Mouse (Mus musculus): Measurements from ENCODE around the gene Nrxn2.

The Nrxn2 gene

GRCm38 (mm10) chr19:6416894-6417761 lies 1.4 kb upstream of the Nrxn2 start:
- no peak for DNase-seq

DNA sequence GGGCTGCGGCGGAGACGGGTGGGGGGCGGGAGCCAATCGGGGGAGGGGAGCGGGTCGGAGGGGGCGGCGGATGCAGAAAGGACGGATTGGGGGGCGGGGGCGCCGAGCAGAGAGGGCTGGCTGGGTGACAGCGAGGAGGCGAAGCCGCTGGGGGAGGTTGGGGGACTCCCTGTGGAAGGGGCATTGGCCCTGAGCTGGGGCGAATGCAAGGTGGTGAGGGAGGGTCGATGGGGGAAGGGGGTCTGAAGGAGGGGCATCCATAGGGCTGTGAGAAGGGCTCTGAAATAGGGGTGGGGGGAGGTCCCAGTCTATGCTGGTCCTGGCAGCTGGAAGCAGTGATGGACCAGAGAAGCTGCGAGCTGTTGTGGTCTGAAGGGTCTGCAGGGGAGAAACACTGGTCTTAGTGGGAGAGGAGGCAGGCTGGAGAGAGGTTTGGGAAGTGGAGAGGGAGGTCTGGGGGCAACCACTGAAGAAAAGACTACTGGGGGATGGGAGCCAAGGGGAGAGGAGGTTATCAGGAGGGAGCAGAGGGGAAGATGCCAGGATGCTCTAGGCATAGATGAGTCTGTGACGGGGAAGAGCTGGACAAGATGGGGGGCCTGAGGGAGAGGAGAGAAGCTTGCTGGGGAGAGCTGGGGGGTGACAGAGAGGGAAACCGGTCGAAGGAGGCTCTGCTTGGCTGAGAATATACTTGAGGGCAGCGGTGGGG lies 607 bp downstream of the Nrxn2 start:
- DNase-seq: no peak

GRCm38 (mm10) chr19:6419805-6420310 lies 1.3 kb downstream of the Nrxn2 start:
- no peak for DNase-seq

DNA sequence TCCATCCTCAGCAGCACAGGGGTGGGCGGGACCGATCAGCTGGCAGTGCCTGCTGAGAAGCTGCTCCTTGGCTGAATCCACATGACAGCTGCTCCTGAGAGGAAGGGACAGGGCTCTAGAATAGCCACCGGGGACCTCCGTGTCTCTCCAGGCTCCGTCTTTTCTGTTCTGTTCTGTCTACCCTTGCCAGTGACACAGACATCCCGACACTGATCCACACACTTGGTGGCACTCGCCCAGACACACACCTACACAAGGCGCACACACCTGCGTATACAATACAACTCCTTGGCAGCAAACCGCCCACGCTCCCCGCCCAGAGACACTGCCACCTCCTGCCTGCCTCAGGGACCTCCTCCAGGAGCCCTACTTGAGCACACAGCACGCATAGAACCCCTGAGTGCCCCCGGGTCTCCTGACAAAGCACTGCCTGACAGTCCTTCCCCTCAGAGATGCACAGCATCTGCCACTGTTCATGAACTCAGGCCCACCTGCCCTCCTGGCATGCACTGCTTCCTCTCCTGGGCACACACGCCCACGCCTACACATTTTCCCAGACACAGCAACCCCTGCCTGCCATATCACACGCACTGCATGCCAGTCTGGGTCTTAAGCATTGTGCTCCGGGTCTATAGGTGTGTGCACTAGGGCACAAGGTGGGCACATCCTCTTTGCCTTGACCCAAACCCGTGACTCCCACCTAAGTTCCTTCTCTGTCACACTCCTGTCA lies 2.1 kb downstream of the Nrxn2 start:
- DNase-seq: peak; percentile 62

- no peak for DNase-seq
Measured at GRCm38 (mm10) chr19:6421211-6421590, 2.7 kb downstream of the Nrxn2 start.

DNA sequence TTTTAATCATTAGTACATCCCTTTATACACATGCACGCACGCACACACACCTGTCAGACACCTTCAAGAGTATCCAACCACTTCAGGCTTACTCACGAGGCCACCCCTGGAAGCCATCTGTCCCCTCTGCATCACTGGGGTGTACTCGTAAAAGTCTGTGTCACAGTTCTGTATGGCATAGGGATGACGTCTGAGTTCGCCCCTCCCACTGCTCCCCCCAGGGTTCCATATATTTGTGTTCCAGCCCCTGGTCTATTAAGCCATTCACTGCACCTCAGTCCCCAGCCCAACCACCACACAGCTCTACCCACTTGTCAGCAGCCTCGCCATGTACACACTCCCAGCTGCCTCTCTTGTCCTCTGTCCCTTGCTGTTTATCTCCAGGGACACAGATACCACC lies 3.5 kb downstream of the Nrxn2 start:
- DNase-seq: no peak

DNA sequence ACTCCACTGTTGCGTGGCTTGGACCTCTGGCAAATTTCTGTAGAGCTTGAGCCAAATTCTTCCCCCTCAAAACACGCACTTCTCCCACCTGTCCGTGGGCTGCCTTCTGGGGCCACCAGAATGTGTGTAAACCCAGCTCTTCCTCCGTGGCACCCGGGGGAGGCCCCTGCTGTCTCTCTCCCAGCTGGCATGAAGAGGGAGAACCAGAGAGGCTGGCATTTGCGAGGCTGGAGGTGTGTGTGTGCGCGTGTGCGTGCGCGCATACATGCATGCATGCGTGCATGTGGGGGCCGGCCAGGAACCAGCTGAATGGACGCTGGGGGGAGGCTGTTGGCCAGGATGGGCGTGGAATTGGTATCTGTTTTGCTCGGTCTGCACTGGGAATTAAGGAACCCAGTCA lies 4.7 kb downstream of the Nrxn2 start:
- DNase-seq: peak; percentile 60

DNA sequence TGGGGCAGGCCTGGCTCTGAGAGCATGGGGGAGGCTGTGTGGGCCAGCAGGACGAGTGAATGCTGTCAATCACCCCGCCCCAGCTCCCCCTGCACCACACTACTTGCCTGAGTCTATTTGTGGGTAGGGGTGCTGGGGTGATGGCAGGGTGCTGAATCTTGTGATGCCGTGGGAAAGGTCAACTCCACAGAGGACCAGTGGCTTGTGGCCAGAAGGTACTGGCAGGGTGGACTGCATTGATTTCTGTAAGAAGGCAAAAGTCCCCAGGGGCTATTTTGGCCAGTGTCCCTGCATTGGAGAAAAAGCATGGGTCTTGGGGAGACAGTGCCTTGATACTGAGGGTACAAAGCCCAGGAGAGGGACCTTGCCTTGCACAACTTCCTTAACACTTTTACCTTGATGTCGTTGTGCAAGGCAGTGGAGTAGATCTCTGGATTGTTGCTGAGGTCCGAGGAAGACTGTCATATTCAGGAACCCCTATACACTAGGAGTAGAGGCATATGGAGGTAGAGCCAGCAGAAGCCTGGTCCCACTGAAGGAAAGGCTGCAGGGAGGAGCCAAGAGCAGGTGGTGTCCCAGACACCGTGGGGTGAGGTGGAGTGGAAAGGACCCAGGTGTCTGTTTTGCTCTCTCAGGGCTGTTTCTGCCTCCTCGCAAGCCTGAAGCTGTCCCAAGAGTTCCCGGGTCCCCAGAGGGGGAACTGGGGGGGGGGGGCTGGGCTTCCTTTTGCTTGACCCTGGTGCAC lies 5.8 kb downstream of the Nrxn2 start:
- no peak for DNase-seq

DNA sequence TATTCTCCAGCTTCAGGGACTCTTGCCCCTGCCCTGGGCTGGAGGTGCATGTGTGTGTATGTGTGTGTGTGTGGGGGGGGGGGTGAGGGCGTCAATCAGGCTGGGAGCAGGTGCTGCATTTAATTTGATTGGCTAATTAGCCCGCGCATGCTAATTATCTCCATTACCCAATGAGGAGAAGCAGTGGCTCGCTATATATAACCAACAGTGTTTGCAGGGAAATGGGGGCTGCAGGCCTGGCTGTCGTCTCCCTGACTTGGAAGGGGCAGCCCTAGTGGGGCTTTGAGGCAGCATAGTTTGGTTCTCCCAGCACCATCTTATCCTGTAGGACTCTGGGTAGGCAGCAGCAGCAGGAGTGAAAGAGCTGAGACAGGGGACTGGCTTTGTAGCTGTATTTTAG lies 7.1 kb downstream of the Nrxn2 start:
- DNase-seq: no peak

DNA sequence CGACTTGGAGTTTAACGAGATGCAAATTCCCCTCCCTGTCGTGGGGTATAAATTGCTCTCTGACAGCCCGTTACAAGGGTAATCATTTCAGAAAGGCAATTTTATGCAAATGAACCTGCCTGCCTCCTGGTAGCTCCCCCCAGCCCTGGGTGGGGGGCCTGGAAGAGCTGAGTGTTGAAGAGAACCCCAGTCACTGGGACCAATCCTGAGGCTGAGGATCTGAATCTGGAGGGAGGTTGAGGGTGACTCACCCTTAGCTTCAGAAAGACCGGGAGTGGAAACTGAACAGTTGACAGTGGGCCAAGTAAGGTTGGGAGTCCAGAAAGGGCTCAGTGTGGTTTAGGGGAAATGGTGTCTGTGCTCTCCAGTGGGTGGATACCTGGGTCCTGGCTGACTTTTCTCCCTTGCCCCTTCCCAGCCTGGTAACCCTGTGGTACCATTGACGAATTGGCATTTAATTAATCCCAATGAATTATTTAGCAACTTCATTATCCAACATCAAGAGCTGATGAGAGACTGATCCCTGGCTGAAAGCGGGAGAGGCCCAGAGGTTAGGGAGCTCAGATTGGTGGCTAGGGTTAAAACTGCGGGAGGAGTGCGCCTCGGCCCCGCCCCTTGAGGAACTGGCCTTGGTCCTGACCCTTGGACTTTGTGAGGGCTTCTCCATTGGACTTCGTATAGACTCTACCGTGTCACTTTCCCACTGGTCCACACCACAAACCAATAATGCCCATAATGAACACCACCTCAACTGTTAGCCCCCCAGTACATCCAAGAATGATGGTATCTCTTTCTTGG lies 8.4 kb downstream of the Nrxn2 start:
- no peak for DNase-seq

DNA sequence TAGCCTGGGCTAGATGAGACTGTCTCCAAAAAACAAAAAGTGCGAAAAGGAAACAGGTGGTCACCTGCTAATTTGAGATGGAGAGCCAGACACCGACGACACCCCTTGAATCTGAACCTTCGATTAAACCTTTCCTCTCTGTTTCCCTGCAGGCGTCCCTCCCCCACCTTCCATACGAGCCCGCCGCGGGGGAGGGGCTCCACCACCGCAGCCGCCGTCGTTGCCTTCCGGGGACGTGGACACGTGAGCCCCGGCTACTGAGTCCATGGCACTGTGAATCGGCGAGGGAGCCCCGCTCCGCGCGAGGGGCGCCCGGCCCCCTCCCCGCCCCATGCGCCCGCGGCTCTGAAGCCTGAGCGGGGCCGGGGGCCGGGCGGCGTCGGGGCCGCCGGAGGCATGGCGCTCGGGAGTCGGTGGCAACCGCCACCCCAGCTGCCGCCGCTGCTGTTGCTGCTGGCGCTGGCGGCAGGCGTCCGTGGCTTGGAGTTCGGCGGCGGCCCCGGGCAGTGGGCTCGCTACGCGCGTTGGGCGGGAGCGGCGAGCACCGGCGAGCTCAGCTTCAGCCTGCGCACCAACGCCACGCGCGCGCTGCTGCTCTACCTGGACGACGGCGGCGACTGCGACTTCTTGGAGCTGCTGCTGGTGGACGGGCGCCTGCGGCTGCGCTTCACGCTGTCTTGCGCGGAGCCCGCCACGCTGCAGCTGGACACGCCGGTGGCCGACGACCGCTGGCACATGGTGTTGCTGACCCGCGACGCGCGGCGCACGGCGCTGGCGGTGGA lies 9.3 kb downstream of the Nrxn2 start:
- no peak for DNase-seq

DNA sequence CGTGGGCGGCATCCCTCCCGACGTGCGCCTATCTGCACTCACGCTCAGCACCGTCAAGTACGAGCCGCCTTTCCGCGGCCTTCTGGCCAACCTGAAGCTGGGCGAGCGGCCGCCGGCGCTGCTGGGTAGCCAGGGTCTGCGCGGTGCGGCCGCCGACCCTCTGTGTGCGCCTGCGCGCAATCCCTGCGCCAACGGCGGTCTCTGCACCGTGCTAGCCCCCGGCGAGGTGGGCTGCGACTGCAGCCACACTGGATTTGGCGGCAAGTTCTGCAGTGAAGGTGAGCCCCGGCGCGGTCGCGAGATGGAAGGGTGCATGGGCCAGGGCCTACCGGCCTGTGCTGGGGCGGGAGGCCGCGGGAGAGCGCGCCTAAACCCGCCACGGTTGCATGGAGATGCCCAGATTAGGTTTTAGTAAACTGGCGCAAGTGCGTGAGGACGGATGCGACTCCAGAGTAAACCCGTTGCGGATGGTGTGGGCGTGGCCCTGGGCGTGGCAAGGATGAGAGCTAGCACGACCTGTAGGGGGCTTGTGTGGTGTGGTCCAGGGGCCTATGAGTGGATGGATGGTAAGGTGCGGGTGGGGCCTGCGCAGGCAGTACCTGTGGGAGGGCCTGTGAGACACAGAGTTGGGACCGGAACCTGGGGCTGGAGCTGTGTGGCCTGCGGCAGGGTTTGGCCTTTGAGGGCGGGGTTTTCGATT lies 10.1 kb downstream of the Nrxn2 start:
- DNase-seq: no peak

- DNase-seq: no peak
Measured at GRCm38 (mm10) chr19:6443016-6443415, 24.5 kb downstream of the Nrxn2 start.

- DNase-seq: peak; percentile 52
Measured at GRCm38 (mm10) chr19:6445761-6446423, 27.4 kb downstream of the Nrxn2 start.

DNA sequence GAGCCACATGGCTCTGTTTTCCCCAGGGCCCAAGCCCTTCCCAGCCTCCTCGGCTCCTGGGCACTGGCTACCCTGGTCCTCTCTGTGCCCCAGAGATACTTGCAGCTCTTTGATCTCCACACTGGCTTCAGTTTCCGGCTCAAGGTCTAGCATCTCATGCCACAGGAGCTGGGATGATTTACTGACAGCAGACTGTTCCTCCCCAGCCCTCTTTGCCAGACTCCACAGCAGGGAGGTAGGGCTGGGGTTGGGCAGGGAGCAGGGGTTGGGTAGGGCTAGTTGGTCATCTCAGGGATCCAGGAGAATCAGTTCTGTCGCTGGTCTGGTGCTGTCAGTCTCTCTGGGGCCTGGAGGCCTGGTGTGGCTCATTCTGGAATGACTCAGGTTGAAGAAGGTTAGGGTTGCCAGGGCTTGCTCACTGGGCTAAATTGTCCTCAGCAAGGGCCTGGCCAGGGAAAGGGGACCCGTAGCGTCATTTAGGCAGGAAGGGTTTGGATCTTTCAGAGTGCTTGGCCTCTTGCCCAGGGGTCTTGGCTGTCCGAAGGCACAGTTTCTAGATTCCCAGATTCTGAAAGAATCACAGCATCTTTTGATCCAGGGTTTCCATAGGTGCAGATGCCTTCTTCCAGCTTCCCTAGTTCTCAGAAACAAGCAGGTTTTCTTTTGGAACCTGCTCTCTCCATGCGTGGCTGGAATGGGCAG lies 28.4 kb downstream of the Nrxn2 start:
- DNase-seq: no peak

- DNase-seq: no peak
Measured at GRCm38 (mm10) chr19:6448752-6449151, 30.2 kb downstream of the Nrxn2 start.

DNA sequence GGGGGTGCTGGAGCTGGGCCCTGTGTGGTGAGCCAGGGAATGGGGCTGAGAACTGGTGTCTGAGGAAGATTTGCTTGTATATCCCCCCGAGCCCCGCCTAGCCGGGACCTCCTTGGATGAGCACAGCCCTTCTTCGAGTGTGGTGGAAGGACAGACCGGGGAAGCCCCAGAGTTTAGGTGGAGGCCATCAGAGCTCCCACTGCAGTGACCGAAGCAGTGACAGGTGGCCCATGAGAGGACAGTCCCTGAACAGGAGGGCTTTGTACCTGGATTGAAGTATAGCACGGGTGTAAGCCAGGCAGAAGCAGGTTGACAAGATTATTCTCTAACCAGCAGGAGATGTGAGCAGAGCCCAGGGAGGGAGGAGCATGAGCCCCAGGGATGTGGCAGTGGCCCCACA lies 31.3 kb downstream of the Nrxn2 start:
- no peak for DNase-seq

- peak; percentile 72 for DNase-seq
Measured at GRCm38 (mm10) chr19:6452030-6452494, 33.5 kb downstream of the Nrxn2 start.
